Comparison of ENCODE assay signal across 8 mouse cellular contexts in the genomic region with DNA sequence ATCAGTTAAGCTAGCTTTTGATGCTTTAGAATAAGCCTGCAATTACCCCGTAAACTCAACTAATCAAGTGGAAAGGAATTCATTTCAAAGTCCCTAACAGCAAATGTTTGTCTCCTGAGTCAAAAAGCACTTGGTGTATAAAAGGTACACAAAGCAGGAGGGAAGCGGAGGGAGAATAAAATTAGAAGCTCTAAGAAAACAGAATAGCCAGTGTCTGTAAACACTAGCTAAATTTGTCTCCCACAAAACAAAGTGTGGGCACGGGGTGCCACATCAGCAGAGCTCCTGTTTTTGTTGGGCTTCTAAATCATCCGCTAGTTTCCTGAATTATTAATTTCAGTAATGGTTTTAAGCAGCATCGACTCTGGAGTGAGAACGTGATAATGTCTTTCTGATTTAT. TPM values are rescaled to one million over a fixed set of nuclear protein-coding genes. Genes with fewer than 3 reads are reported as not detected.
DNase-seq lines count a peak whose midpoint lies in the region; ATAC-seq and TF ChIP-seq lines count a peak whose summit lies in the region.

No protein-coding gene starts in this region.

- intact Hi-C loops in left cerebral cortex, adult 2 months (cut with DNase I) = loop anchor here (2.0 to 5.0 kb wide), 2 partner anchors 58 to 68 kb away; no protein-coding TSS in a partner anchor
- intact Hi-C loops in left cerebral cortex, postnatal 14 days (cut with DNase I) = no loop called here

- H3K4me2 ChIP-seq in embryonic facial prominence, embryonic 12.5 days (replicated peaks) = peak overlapping the region; percentile 76
- H3K4me2 ChIP-seq in intestine, embryonic 15.5 days (replicated peaks) = peak overlapping the region; percentile 74
- peak overlapping the region; percentile 80 for H3K4me2 ChIP-seq in neural tube, embryonic 12.5 days (replicated peaks)

- no peaks in the 10 kb centered on the region for H3K27me3 ChIP-seq in embryonic facial prominence, embryonic 12.5 days
- no peaks in the 10 kb centered on the region for H3K27me3 ChIP-seq in intestine, embryonic 15.5 days (replicated peaks)
- no peaks in the 10 kb centered on the region for H3K27me3 ChIP-seq in neural tube, embryonic 12.5 days (replicated peaks)

- no peak for DNase-seq in left cerebral cortex, adult 2 months (ENCODE audit: extremely low spot score in 1 of 2, low spot score in 2 of 2)
- DNase-seq in left cerebral cortex, postnatal 14 days (ENCODE audit: low spot score in 2 of 2) = no peak
- no peak for DNase-seq in B cell, adult 2 months
- no peak for DNase-seq in left cerebral cortex, adult 18-20 months (ENCODE audit: low spot score in 2 of 2)
- no peak for DNase-seq in right cerebral cortex, postnatal 10 days (ENCODE audit: low spot score in 2 of 2)

- peak overlapping the region; percentile 85; the same call in 1 of the 2 replicates for H3K9ac ChIP-seq in embryonic facial prominence, embryonic 12.5 days
- H3K9ac ChIP-seq in intestine, embryonic 15.5 days = peak overlapping the region; percentile 98
- H3K9ac ChIP-seq in neural tube, embryonic 12.5 days = no peak overlapping the region; the same call in 1 of the 2 replicates

- H3K36me3 ChIP-seq in embryonic facial prominence, embryonic 12.5 days = no peaks in the 10 kb centered on the region
- no peaks in the 10 kb centered on the region for H3K36me3 ChIP-seq in intestine, embryonic 15.5 days
- H3K36me3 ChIP-seq in neural tube, embryonic 12.5 days = no peaks in the 10 kb centered on the region

- WGBS in embryonic facial prominence, embryonic 12.5 days = 21% methylated on average over 6 of the region's 6 CpGs
- WGBS in intestine, embryonic 15.5 days = 11% methylated on average over 6 of the region's 6 CpGs
- 7% methylated on average over 6 of the region's 6 CpGs for WGBS in neural tube, embryonic 12.5 days

- no peaks in the 10 kb centered on the region for H3K9me3 ChIP-seq in embryonic facial prominence, embryonic 12.5 days
- no peaks in the 10 kb centered on the region for H3K9me3 ChIP-seq in intestine, embryonic 15.5 days
- H3K9me3 ChIP-seq in neural tube, embryonic 12.5 days = no peaks in the 10 kb centered on the region

- TF ChIP-seq CTCF in left cerebral cortex, adult 2 months (IDR thresholded peaks at IDR 0.05) = no peak

- peak overlapping the region; percentile 99 for H3K4me3 ChIP-seq in left cerebral cortex, adult 2 months
- H3K4me3 ChIP-seq in embryonic facial prominence, embryonic 12.5 days = peak overlapping the region; percentile 78
- H3K4me3 ChIP-seq in intestine, embryonic 15.5 days (replicated peaks) = peak overlapping the region; percentile 93
- peak overlapping the region; percentile 80 for H3K4me3 ChIP-seq in neural tube, embryonic 12.5 days

- peak overlapping the region; percentile 32; the same call in 1 of the 2 replicates for H3K27ac ChIP-seq in left cerebral cortex, adult 2 months
- peak overlapping the region; percentile 96; the same call in 1 of the 2 replicates for H3K27ac ChIP-seq in embryonic facial prominence, embryonic 12.5 days
- H3K27ac ChIP-seq in intestine, embryonic 15.5 days = no peak overlapping the region
- no peak overlapping the region for H3K27ac ChIP-seq in neural tube, embryonic 12.5 days

- ATAC-seq in embryonic facial prominence, embryonic 12.5 days (ENCODE audit: insufficient number of reproducible peaks, insufficient read depth, low FRiP score, low TSS enrichment) = no peak
- no peak for ATAC-seq in intestine, embryonic 15.5 days
- ATAC-seq in neural tube, embryonic 12.5 days (ENCODE audit: low FRiP score, low read depth) = no peak

- peaks cover 8% of the 10 kb centered on the region; the same call in 1 of the 2 replicates for H3K4me1 ChIP-seq in embryonic facial prominence, embryonic 12.5 days
- peaks cover 2% of the 10 kb centered on the region; the same call in 1 of the 2 replicates for H3K4me1 ChIP-seq in intestine, embryonic 15.5 days (replicated peaks)
- H3K4me1 ChIP-seq in neural tube, embryonic 12.5 days = 0 out of 2 replicates have a peak, but pooled peaks cover 8% of the 10 kb centered on the region

RNA-seq across cellular contexts. Expression of gene Cd2ap, which starts 1.4 kb away (rescaled TPM):
- 10 to 100 TPM; 19.5 to 25.6 TPM for total RNA-seq in left cerebral cortex, adult 2 months (2021)
- total RNA-seq in left cerebral cortex, postnatal 14 days (2021) = 10 to 100 TPM; 18.8 to 19.4 TPM
- polyA plus RNA-seq in embryonic facial prominence, embryonic 12.5 days (2016; fragmentation: Nextera tagmentation; extraction: Ambion mirVana) = 20.8 and 22.4 TPM in 2 replicates
- 33.1 and 37.3 TPM in 2 replicates for polyA plus RNA-seq in intestine, embryonic 15.5 days (2015; fragmentation: Nextera tagmentation; extraction: Ambion mirVana)
- polyA plus RNA-seq in neural tube, embryonic 12.5 days (2016; fragmentation: Nextera tagmentation; extraction: Ambion mirVana) = 12.7 and 16.1 TPM in 2 replicates
- 10 to 100 TPM; 17.8 to 19.4 TPM for total RNA-seq in left cerebral cortex, adult 18-20 months (2021)

Comparison
In these comparisons a context has a peak if more than half of its experiments do, and no peak if none do; other contexts are left out.
1. H3K27ac ChIP-seq: peak in left cerebral cortex, adult 2 months (single experiment) and embryonic facial prominence, embryonic 12.5 days (single experiment); none in intestine, embryonic 15.5 days (single experiment) and neural tube, embryonic 12.5 days (single experiment).
2. Peak in every context shown above with its lines, with median percentiles within 50 percentile points of each other: H3K4me3 ChIP-seq and H3K4me2 ChIP-seq.